Comparison of ENCODE assay signal across 8 mouse cellular contexts in the genomic region with DNA sequence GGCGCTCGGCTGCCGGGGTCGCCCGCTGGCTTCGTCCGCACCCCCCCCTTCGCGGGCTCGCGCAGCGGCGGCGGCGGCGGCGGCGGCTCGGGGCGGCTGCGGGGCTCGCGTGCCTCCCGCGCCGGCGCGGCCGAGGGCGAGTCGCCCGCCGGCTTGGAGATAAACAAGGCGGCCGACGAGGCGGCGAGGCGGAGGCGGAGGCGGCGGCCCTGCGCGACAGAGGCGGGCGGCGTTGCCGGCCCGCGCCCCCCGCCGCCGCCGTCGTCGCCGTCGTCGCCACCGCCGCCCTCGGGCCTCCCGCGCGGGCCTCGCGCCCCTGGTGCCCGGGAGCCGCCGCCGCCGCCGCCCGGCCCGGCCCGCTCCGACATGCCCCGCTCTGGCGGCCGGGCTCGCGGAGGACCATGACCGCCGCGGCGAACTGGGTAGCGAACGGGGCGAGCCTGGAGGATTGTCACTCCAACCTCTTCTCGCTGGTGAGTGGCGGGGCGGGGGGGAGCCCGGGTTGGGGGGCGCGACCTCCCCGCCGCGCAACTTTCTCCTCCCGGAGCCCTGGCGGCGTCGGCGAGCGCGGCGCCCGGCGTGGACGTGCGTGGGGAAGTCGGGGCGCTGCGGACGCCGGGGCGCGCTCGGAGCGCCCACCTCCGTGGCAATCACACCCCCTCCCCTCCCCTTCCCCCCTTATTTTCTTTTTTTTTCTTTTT. TPM values are rescaled to one million over a fixed set of nuclear protein-coding genes. Genes with fewer than 3 reads are reported as not detected.
DNase-seq lines count a peak whose midpoint lies in the region; ATAC-seq lines count a peak whose summit lies in the region.

TSS of gene Med13l (plus strand) at position 295 of the 701 bp plus-strand sequence.

- peak within 1 kb of the TSS; percentile 94 for H3K27ac ChIP-seq in hindbrain, embryonic 11.5 days (ENCODE audit: low read depth, low read length)

- H3K36me3 ChIP-seq in hindbrain, embryonic 11.5 days (ENCODE audit: control insufficient read depth, insufficient read depth, low read length): no peaks in the 10 kb centered on the region

- peak within 1 kb of the TSS; percentile 77 for H3K4me2 ChIP-seq in hindbrain, embryonic 11.5 days (replicated peaks; ENCODE audit: low read depth, low read length)

- peak; percentile 81 for DNase-seq in Muller cell, postnatal 12 days (ENCODE audit: inconsistent ontology term)
- peak; percentile 45 to 68 for DNase-seq in cerebellum, adult 18-20 months
- peak; percentile 43 for DNase-seq in forelimb bud, embryonic 11.5 days (ENCODE audit: low read depth, low spot score)
- DNase-seq in hindbrain, embryonic 11.5 days (ENCODE audit: low spot score): peak; percentile 76
- DNase-seq in layer of hippocampus, postnatal 25 days (ENCODE audit: extremely low spot score in 1 of 2, low spot score in 1 of 2): peak; percentile 31 to 50
- DNase-seq in lung, postnatal 4 days: peak; percentile 86 to 88
- peak; percentile 41 for DNase-seq in retina, postnatal 7 days (ENCODE audit: low read depth, low spot score)
- peak; percentile 79 for DNase-seq in urinary bladder, postnatal 14 days (ENCODE audit: low spot score)

- no peaks in the 10 kb centered on the region for H3K9me3 ChIP-seq in hindbrain, embryonic 11.5 days (ENCODE audit: control insufficient read depth, low read length)

- peaks cover 7% of the 10 kb centered on the region for H3K4me1 ChIP-seq in hindbrain, embryonic 11.5 days (replicated peaks; ENCODE audit: control insufficient read depth, insufficient read depth, low read length)

- under 1% methylated on average over 18 of the region's 120 CpGs for WGBS in hindbrain, embryonic 11.5 days

- no peak for ATAC-seq in hindbrain, embryonic 11.5 days (ENCODE audit: low FRiP score)

- no peaks in the 10 kb centered on the region for H3K27me3 ChIP-seq in hindbrain, embryonic 11.5 days (ENCODE audit: control insufficient read depth, insufficient read depth, low read length)

- H3K4me3 ChIP-seq in hindbrain, embryonic 11.5 days (ENCODE audit: low read depth, low read length): peak within 1 kb of the TSS; percentile 79

- H3K9ac ChIP-seq in hindbrain, embryonic 11.5 days (ENCODE audit: low read depth, low read length): peak within 1 kb of the TSS; percentile 95

RNA-seq across cellular contexts. Expression of gene Med13l, which starts in this region (rescaled TPM):
- polyA plus RNA-seq in hindbrain, embryonic 11.5 days (2014; fragmentation: Nextera tagmentation; extraction: Ambion mirVana): 12.5 and 16.1 TPM in 2 replicates
- 100 to 1,000 TPM in 1 of 2 experiments, 10 to 100 TPM in 1; 94.0 to 105 TPM for total RNA-seq in layer of hippocampus, postnatal 25 days (2021)
